ENCODE assay signal across 8 mouse cellular contexts in the genomic region with DNA sequence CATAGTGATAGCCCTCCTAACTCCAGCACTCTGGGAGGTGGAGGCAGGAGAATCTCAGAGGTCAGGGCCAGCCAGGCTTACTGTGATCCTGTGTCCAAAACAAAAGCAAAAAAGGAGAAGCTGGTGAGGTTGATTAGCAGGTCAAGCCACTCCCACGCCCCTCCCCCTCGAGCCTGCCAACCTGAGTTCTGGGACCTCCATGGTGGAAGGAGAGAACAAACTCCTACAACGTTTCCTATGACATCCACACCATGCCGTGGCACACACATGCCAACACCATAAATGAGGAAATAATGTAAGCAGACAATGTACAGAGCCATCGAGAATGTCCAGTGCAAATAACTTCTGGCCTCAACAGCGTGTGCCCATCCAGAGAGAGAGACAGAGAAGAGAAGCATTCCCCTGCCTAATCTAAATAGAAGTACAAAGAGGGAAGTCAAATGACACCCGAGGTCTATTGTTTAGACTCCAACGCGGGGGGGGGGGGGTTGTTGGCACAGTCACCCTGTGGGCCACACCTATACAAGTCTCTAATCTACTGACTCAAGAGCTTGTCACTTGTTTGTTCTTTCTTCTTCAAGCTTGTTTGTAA. TPM values are rescaled to one million over a fixed set of nuclear protein-coding genes. Genes with fewer than 3 reads are reported as not detected.
DNase-seq lines count a peak whose midpoint lies in the region; ATAC-seq lines count a peak whose summit lies in the region.

No protein-coding gene starts in this region.

- peaks cover 51% of the 10 kb centered on the region for H3K4me1 ChIP-seq in erythroblast, embryonic 14.5 days (ENCODE audit: control insufficient read depth)
- H3K4me1 ChIP-seq in limb, embryonic 10.5 days = peaks cover 55% of the 10 kb centered on the region

- H3K27ac ChIP-seq in limb, embryonic 10.5 days = peak overlapping the region; percentile 99

- DNase-seq in A20 (ENCODE audit: low read depth, low spot score) (peak; percentile 92), NIH3T3 (ENCODE audit: low read depth) (peak; percentile 17)
- peak; percentile 68 to 70 for DNase-seq in heart, postnatal 14 days
- DNase-seq in limb, embryonic 10.5 days (ENCODE audit: low spot score) = peak; percentile 66
- DNase-seq in spleen, postnatal 36 days (ENCODE audit: low spot score in 2 of 2) = peak; percentile 78 to 84
- no peak for DNase-seq in left cerebral cortex, adult 8-10 months (ENCODE audit: low spot score in 2 of 2)

- H3K27me3 ChIP-seq in erythroblast, embryonic 14.5 days (ENCODE audit: control insufficient read depth) = no peaks in the 10 kb centered on the region
- H3K27me3 ChIP-seq in limb, embryonic 10.5 days (ENCODE audit: low read depth, poor library complexity, severe bottlenecking) = no peaks in the 10 kb centered on the region

- intact Hi-C loops in heart, postnatal 14 days (cut with DNase I) = loop anchor here (2.0 kb wide), 2 partner anchors 53 to 75 kb away; no protein-coding TSS in a partner anchor

- ATAC-seq in megakaryocyte-erythroid progenitor cell, adult 5-6 weeks (replicated peaks; ENCODE audit: low FRiP score, low TSS enrichment, poor library complexity, severe bottlenecking) = peak; percentile 57

- 10% methylated on average over 9 of the region's 9 CpGs for WGBS in limb, embryonic 10.5 days

- H3K36me3 ChIP-seq in erythroblast, embryonic 14.5 days (ENCODE audit: control insufficient read depth) = peaks cover 31% of the 10 kb centered on the region
- H3K36me3 ChIP-seq in limb, embryonic 10.5 days = peaks cover 18% of the 10 kb centered on the region

- peak overlapping the region; percentile 64 for H3K4me3 ChIP-seq in erythroblast, embryonic 14.5 days (replicated peaks)
- H3K4me3 ChIP-seq in limb, embryonic 10.5 days = peak overlapping the region; percentile 41

- H3K9me3 ChIP-seq in erythroblast, embryonic 14.5 days (ENCODE audit: control insufficient read depth, low read length) = no peaks in the 10 kb centered on the region
- no peaks in the 10 kb centered on the region for H3K9me3 ChIP-seq in limb, embryonic 10.5 days (replicated peaks)

RNA-seq across cellular contexts. Expression of a gene that starts 2.4 kb away (rescaled TPM):
- polyA plus RNA-seq in erythroblast, embryonic 14.5 days (2012) = 0.66 and 1.0 TPM in 2 replicates
- 10 to 100 TPM; 79.0 to 84.8 TPM for total RNA-seq in heart, postnatal 14 days (2021)
- polyA plus RNA-seq in limb, embryonic 10.5 days (2016; fragmentation: Nextera tagmentation; extraction: Ambion mirVana) = 177 and 208 TPM in 2 replicates
- total RNA-seq in megakaryocyte-erythroid progenitor cell, adult 5-6 weeks (2014; fragmentation: Nextera tagmentation) = 105 and 128 TPM in 2 replicates
- total RNA-seq in megakaryocyte-erythroid progenitor cell, adult 5-6 weeks (2017) = 145 and 204 TPM in 2 replicates
- 10 to 100 TPM; 39.6 to 49.8 (median 44.9) TPM for total RNA-seq in left cerebral cortex, adult 8-10 months (2022)

RNA-seq across cellular contexts. Expression of a gene that starts 19.1 kb away (rescaled TPM):
- polyA plus RNA-seq in erythroblast, embryonic 14.5 days (2012) = 0.02 TPM in 1 of 2 replicates, not detected in the other
- total RNA-seq in heart, postnatal 14 days (2021) = under 1 TPM; 0.76 to 0.93 TPM
- 0.38 and 0.53 TPM in 2 replicates for polyA plus RNA-seq in limb, embryonic 10.5 days (2016; fragmentation: Nextera tagmentation; extraction: Ambion mirVana)
- 19.4 and 24.3 TPM in 2 replicates for total RNA-seq in megakaryocyte-erythroid progenitor cell, adult 5-6 weeks (2014; fragmentation: Nextera tagmentation)
- total RNA-seq in megakaryocyte-erythroid progenitor cell, adult 5-6 weeks (2017) = 19.4 and 20.1 TPM in 2 replicates
- under 1 TPM; 0.13 to 0.74 (median 0.40) TPM for total RNA-seq in left cerebral cortex, adult 8-10 months (2022)

RNA-seq across cellular contexts. Expression of a gene that starts 20.5 kb away (rescaled TPM):
- polyA plus RNA-seq in erythroblast, embryonic 14.5 days (2012) = 21.7 and 28.6 TPM in 2 replicates
- total RNA-seq in heart, postnatal 14 days (2021) = 10 to 100 TPM; 48.1 to 59.7 TPM
- 328 and 383 TPM in 2 replicates for polyA plus RNA-seq in limb, embryonic 10.5 days (2016; fragmentation: Nextera tagmentation; extraction: Ambion mirVana)
- total RNA-seq in megakaryocyte-erythroid progenitor cell, adult 5-6 weeks (2014; fragmentation: Nextera tagmentation) = 272 and 280 TPM in 2 replicates
- total RNA-seq in megakaryocyte-erythroid progenitor cell, adult 5-6 weeks (2017) = 322 and 402 TPM in 2 replicates
- total RNA-seq in left cerebral cortex, adult 8-10 months (2022) = 10 to 100 TPM; 60.1 to 69.5 (median 63.3) TPM

RNA-seq across cellular contexts. Expression of a gene that starts 44.4 kb away (rescaled TPM):
- polyA plus RNA-seq in erythroblast, embryonic 14.5 days (2012) = 0.33 and 0.54 TPM in 2 replicates
- 10 to 100 TPM; 33.5 to 40.7 TPM for total RNA-seq in heart, postnatal 14 days (2021)
- 42.5 and 52.3 TPM in 2 replicates for polyA plus RNA-seq in limb, embryonic 10.5 days (2016; fragmentation: Nextera tagmentation; extraction: Ambion mirVana)
- 45.6 and 64.2 TPM in 2 replicates for total RNA-seq in megakaryocyte-erythroid progenitor cell, adult 5-6 weeks (2014; fragmentation: Nextera tagmentation)
- total RNA-seq in megakaryocyte-erythroid progenitor cell, adult 5-6 weeks (2017) = 136 and 139 TPM in 2 replicates
- total RNA-seq in left cerebral cortex, adult 8-10 months (2022) = 10 to 100 TPM; 33.5 to 54.6 (median 51.0) TPM

Comparison
In these comparisons a context has a peak if more than half of its experiments do, and no peak if none do; other contexts are left out.
1. DNase-seq: peak in A20 (single experiment), NIH3T3 (single experiment), heart, postnatal 14 days (2 of 2), limb, embryonic 10.5 days (single experiment) and spleen, postnatal 36 days (2 of 2); none in left cerebral cortex, adult 8-10 months (0 of 2).
2. RNA of a gene that starts 19.1 kb away (total RNA-seq): 19.4 to 24.3 TPM in megakaryocyte-erythroid progenitor cell, adult 5-6 weeks; 0.76 to 0.93 TPM in heart, postnatal 14 days and 0.13 to 0.74 TPM in left cerebral cortex, adult 8-10 months; every median in the first group is over 10 times any median in the second.